Mouse (Mus musculus) thymus, postnatal 14 days (tissue): Measurements from ENCODE around the gene Terf2.

Experiments used
- DNase-seq: peaks from one replicate; pipeline ENCODE4 v3.0.0; 2021

Terf2 gene

DNA sequence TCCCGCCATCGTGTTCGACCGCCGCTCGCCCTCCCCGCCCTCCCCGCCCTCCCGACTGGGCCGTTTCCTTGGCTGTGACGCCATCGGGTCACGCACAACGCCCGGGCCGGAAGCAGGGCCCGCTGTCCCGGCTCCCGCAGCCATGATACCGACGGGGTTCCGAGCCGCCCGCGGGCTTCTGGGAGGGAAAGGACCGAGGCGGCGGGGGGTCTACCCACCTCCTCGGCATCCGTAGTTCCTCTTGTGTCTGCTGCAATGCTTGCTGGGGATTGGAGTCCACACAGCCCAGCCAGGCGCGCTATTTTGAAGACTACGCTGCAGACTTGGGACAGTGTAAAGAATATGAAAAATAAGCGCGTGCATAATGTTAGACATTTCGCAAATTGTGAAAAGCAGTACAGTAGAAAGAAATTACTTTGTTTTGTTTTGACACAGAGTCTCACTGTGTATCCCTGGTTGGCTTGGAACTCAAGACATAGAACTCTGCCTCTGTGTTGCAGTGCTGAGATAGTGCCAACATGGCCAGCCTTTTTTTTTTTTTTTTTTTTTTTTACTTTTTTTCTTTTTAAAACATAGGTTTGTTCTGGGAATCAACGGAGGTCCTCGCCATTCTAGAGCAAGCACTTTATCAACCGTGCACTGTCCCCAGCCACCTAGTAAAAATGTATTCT is at the start of gene Terf2:
Gene Terf2 (minus strand): TSS at position 182 of the 671 bp plus-strand sequence.
- DNase-seq, result peak; percentile 94

- no peak for DNase-seq
Measured at GRCm38 (mm10) chr8:107143501-107143900, 47.2 kb upstream of the Terf2 start.

DNA sequence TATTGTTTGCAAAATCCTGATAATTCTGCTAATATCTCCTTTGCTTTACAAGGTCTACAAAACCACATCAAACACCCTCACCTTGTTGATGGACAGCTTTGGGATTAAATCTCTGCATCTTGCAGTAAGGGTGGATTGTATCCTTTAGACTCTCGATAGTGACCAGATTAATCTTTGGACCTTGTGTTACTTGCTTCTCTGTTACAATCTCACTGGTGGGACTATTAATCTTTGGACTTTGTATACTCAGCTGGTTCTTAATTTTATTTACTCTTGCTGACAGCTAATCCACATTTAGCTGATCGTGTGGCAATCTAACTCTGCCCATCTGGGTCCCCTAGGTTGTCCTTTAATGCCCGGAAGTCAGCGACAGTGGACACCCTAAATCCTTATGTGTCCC is 46.2 kb upstream of the Terf2 start:
- no peak for DNase-seq

DNA sequence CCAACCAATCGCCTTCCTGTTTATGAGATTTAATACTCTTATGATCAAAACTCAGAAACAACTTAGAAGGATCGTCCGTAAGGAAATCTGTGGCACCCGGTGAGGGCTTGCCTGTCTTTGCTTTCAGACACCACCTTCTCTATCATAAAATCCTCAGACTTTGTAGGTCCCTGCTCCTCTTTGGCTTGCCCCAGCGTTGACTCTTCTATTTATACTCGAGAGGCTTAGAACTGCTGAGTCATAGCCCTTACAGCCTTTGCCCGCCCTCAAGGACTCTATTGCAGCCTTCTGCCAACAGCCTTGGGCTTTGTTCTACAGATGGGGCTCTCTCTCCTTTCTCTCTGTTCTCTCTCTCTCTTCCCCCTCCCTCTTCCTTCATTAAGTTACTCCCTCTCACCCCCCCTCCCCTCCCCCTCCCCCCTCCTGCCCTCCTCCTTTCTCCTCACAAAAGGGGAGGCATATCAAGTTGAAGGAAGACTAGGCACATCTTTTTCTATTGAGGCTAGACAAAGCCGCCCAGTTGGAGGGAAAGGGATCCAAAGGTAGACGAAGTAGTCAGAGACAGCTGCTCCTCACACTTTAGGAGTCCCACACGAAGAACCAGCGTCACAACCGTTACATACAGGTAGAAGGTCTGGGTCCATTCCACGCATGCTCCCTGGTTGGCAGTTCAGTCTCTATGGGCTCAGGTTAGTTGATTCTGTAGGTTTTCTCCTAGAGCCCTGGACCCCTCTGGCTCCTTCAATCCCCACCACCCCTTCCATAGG is 43.5 kb upstream of the Terf2 start:
- DNase-seq, result peak; percentile 62

DNA sequence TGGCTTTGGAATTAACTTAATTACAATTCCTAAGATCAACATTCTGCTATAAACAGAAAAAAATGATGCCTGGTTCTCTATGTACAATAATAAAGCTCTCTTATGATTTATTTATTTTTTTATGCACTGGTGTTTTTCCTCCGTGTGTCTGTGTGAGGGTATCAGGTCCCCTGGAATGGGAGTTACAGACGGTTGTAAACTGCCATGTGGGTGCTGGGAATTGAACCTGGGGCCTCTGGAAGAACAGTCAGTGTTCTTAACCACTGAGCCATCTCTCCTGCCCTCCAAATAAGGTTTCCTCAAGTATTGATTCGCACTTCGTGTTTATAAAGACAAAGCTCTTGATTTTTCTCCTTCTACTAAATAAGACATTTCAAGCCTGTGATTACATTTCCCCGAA is 42.0 kb upstream of the Terf2 start:
- DNase-seq, result no peak

DNA sequence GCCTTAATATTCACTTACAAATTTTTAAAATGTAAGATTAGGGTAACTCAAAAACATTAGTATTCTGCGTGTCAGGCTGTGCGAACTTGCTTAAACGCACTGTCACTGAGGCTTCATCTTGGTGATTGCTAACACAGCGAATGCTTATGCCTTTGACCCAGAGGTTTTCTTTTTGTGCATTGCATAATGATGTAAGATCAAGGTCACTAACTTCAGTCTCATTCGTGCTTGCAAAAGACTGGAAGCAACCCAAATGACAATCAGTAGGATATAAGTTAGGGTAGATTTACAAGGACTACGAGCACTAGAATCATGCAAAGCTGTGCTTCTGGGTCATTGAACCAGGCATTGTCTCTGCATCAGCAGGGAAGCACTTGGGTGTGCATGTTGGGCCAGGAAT is 41.2 kb upstream of the Terf2 start:
- DNase-seq, result no peak

DNA sequence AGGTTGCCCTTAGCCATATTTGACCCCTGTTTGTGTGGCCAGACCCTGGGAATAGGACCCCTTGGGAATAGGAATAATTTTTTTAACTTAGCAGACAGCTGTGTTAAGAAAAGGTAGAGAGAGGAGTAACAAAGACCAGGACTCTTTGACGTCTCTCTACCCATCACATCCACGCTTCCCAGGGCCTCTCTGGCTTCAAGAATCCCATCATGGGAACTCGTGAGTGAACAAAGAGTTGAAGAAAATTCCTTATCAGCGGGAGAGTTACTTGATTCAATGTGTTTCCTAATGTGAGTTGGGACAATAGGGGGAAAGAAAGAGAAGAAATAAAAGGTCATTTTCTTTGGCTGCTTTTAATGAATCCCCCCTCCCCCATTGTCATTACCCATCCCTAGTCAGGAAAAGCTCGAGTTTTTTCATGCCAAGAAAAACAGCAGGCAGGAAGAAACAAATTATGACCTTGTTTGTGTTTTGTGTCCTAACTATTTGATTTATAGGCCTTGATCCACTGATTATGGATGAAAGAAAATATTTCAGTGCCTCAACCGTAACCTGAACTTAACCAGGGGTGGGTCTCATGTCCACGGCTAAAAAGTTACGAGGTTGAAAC is 39.8 kb upstream of the Terf2 start:
- DNase-seq, result no peak

DNA sequence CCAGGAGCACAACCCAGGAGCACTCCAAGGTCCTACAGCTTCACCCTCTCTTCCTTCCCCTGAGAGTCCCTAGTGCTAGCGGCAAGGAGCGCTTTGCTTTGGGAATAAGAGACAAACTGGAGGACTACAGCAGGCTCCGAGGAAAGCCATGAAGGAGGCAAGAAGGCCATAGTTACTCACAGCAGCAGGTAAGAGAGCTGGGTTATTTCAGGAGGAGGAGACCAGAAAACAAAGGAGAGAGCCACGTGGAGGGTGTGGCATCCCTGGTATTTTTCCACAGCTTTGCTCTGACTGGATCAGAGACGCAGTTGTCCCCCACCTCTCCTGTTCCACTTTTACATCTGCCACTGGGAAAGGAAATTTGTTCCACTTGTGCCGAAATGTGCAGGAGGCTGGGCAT is 37.5 kb upstream of the Terf2 start:
- DNase-seq, result no peak

- DNase-seq, result no peak
Measured at GRCm38 (mm10) chr8:107132581-107133491, 36.5 kb upstream of the Terf2 start.

DNA sequence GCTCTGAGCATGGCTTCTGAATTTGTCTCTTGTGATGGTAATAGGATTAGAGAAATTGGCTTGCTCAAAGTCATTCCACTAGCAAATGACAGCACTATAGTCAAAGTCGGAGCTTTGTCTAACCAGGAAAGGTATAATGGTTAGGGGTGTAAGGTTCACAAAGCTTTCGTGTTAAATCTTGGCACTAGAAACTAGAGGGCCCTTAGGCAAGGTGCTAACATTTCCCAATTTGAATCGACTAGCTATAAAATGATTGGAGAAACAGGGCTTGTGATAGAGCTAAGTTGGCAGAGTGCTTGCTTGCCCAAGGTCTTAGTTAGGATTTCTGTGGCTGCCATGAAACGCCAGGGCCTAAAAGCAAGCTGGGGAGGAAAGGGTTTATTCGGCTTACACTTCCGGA is 33.7 kb upstream of the Terf2 start:
- DNase-seq, result no peak

DNA sequence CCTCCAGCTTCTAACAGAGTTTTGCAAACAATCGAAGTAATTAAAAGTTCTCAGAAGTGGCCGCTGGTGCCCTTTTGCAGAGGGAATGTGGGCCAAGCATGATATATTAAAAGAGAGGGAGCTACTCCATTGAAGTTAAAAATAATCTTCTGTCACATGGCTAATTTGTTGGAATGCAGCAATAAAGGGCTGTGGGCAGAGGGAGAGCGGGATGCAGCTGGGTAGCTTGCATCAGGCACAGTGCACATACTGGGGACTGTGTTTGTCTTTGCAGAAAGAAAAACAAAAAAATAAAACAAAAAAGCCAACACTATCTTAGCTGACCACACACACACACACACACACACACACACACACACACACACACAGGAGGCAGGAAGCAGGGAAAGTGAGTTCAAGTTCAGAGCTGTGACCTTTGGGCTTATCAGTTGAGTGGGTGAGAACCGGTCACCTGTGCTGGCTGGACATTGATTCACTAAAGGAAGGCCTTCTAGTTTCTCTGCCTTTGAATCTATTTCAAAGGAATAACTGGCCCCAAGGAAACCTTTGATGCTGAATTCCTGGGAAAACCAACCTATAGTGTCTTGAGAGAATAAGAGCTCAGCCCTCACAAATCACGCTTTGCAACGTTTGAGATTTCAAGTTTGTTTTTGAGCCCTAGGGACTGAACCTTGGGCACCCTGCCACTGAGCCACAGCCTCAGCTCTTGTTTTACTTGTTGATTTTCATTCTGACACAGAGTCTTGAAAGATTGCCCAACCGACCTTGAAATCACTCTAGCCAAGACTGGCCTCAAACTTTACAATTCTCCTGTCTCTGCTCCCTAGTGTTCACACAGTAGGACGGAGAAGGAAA is 33.1 kb upstream of the Terf2 start:
- DNase-seq, result no peak

- no peak for DNase-seq
Measured at GRCm38 (mm10) chr8:107124343-107124742, 28.0 kb upstream of the Terf2 start.

GRCm38 (mm10) chr8:107123063-107123614 is 26.8 kb upstream of the Terf2 start:
- no peak for DNase-seq

DNA sequence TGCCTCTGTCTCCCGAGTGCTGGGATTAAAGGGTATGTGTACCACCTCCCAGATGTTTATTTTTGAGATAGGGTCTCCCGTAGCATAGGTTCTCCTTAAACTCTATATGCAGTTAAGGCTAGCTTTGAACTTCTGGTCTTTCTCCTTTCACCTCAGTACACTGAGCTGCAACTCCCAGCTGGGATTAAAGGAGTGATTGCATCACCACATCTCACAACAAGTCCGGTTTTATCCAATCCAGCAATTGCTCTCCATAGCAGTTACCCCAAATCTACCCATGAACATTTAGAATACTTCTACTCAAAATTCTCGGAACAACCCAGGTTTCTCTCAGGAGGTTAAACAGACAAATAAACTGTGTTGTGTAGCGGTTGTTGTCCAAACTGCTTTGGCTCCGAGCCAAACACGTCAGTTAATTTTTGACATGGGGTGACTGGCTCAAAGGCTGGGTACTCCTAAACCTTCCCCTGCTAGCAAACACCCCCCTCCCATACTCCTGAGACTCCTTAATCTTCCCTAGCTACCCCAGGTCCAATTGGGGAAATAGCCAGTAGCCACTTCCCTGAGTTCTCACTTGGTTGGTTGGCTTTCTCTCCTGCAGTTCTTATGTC is 25.4 kb upstream of the Terf2 start:
- no peak for DNase-seq

DNA sequence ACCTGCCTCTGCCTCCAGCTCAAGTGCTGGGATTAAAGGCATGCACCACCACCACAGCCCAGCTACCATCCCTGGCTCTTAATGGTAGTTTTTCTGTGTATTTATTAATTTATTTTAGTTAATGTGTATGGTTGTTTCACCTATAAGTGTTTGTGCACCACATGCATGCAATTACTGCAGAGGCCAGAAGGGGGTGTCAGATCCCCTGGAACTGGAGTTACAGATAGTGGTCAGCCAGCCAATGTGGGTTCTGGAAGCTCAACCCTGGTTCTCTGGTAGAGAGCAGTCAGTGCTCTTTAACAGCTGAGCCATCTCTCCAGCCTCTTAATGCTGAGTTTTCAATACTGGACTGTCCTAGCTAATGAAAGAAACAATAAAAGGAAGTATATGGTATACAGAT is 24.5 kb upstream of the Terf2 start:
- no peak for DNase-seq

- no peak for DNase-seq
Measured at GRCm38 (mm10) chr8:107119412-107119811, 23.1 kb upstream of the Terf2 start.

GRCm38 (mm10) chr8:107118803-107119233 is 22.5 kb upstream of the Terf2 start:
- DNase-seq, result peak; percentile 65

- no peak for DNase-seq
Measured at GRCm38 (mm10) chr8:107117019-107117418, 20.7 kb upstream of the Terf2 start.

DNA sequence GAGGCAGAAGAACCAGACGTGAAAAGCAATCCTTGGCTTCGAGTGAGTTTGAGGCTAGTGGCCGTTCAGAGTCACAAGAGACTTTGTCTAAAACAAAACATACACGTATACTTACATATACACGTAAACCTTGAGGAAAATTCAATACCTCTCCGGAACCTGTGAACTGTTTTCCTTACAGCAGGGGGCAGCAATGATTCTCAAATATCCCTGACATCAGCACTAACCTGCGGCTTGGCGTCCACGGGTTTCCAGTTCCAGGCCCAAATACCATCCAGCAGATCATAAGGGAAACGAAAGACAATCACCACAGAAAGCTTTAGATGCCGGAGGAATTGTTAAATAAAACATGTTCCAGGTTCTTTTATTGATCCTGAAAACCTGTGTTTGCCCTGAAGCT is 19.7 kb upstream of the Terf2 start:
- DNase-seq, result peak; percentile 86

- no peak for DNase-seq
Measured at GRCm38 (mm10) chr8:107115008-107115320, 18.6 kb upstream of the Terf2 start.
